Mouse (Mus musculus): Measurements from ENCODE around the gene BC004004.

DNA sequence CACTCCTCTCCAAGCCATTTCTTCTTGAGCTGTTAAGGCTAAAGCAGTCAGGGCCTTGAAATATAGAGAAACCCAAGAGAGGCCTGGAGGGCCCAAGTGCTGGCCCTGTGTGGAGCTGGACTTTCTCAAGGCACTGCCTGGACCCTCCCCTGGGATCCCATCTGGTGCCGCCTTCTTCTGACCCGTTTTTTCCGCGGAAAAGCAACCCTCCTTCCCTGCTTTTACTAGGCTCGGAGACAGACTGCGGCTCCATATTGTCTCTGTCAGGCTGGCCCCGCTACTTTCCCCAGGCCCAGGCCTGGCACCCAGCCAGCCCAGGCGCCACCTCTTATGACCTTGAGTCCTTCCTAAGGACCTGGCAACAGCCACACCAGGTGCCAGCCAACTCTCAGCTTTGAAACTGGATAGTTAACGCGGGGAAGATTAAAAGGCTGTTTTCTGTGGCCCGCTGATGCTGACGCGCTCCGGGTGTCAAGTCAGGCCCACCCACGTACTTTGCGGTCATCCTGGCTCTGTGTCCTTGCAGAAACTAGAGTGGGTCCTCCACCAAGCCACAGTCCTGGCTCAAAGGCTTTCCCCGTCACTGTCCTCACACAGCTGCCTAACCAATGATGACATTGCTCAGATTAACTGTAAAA lies 87.4 kb downstream of the BC004004 start:
- TF ChIP-seq CTCF (IDR thresholded peaks at IDR 0.05; ENCODE audit: low read depth) (no peak), EP300 (IDR thresholded peaks at IDR 0.05; ENCODE audit: low read depth) (no peak)

Data from liver, postnatal 0 days (tissue).